Mouse (Mus musculus) heart, postnatal 36 days (tissue): Measurements from ENCODE around the gene Sorbs1. TPM values are rescaled to one million over a fixed set of nuclear protein-coding genes. Genes with fewer than 3 reads are reported as not detected.

Experiments
- DNase-seq, 2 experiments: peaks; one replicate each; pipeline ENCODE4 v3.0.0; 2021 to 2022
- intact Hi-C: fragments of 180-260 bp; cut with DNase I; formaldehyde crosslinking; loops from one replicate; pipeline ENCODE4 v1.15.1; 2025
- total RNA-seq, 2 experiments: library from RNA; stranded (reverse); gene quantifications; 2 replicates each; pipeline ENCODE4 v1.2.3; 2021

Sorbs1 gene
- total RNA-seq, 2 experiments from 2014 or later: 766 to 844 TPM

DNA sequence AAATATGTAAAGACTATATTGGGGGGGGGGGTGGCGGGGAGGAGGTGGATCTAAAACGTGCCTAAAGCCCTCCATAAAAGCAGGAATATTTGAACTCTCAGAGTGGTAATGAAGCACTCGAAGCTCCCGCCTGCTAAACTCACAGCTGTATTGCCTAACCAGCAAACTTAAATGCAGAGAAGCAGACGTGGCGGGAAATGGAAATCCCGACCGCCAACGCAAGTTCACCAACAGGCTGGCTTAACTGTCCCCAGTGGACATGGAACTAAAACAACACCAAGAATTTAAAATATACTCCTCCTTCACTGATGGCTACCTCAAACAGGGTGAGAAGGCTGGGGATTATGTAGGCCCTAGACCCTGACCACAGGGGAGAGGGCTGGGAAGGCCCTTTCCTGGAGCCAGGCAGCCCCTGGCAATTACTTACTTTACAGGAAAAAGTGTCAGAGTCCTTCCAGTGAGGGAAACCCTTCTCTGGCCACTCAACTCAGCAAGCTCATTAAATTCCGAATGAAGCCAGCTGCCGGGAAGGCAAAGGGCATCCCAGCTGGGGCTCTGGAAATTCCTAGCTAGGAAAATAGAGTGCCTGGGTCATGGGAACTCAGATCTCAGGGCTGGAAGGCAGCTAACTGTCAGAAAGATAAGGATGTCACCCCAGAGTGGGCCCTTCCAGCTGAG is 98.6 kb downstream of the Sorbs1 start:
- intact Hi-C loops: no loop called here
- DNase-seq: no peak

DNA sequence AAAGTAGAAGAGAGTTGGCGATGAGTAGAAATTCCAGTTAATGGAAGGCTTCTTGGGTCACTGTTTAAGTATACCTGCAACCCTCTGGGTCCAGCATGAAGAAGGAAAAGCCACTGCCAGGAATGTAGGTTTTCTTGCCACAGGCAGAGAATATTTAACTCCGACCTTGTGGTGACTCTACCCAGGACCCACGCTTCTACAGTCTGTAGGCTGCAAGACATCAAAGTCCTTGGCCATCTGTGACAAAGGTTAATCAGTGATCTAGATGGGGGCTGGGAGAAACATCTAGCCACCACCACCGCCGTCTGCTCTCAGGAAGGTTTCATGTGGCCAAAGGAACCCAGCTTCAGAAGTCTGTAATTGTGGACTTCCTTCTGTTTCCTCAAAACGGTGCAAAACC is 99.2 kb downstream of the Sorbs1 start:
- intact Hi-C loops: no loop called here

DNA sequence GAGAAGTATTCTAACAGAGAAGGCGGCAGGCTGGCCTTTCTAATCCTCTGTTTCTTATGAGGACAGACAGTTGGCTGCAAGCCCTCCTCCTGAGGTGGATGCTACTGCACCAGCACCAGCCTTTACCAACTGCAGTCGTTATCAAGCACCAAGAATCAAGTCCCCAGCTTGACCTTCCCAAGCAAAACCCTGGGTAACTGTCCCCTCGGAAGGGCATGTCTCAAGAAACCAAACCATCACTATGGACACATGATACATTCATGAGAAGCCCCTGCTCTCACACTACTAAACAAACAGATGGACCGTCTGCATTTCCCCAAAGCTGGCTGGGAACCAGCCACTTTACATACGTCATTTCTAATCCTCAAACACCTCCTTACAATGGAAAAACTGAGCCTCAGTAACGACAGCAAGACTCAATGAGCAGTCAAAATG is 102.2 kb downstream of the Sorbs1 start:
- intact Hi-C loops: no loop called here
- DNase-seq: no peak

More for the DNA sequence above, 99.2 kb downstream of the Sorbs1 start:
- no peak for DNase-seq

DNA sequence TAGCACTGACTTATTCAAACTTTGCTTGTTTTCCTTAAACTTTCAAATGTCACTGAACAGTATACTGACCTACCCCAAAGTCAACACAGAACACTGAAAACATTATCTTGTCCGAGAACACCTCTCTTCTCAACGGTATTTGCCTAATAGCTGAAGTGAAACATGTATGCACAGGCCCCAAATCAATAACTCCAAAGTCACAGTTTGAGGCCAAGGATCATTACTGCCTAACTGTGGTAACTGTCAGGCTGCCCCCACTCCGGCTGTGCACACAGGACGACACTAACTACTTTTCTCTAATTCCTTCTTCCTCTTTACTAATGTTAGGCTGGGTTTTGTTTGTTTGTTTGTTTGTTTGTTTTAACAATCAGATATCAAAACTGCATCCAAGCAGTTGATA is 103.1 kb downstream of the Sorbs1 start:
- intact Hi-C loops: no loop called here
- no peak for DNase-seq

DNA sequence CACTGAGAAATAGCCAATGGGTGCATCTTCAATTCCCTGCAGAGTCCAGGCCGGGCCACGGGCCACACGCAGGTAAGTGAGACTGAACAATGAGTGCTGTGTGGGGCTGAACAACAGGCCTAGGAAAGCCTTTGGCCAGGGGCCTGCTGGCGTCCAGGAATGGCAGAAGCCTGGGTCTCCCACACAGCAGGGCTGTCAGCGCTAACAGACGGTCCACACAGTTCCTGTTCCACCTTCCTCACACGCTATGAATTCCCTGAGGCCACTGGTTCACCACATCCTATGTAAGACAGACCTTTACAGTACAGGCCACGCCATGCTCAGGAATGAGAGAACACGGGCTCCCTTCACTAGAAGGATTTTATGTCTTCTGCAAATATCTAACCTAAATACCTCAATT is 103.5 kb downstream of the Sorbs1 start:
- intact Hi-C loops: no loop called here
- DNase-seq: no peak

- DNase-seq: no peak
- intact Hi-C loops: no loop called here
Observed at GRCm38 (mm10) chr19:40409500-40410035, 104.0 kb downstream of the Sorbs1 start.

- intact Hi-C loops: no loop called here
- DNase-seq: no peak
Observed at GRCm38 (mm10) chr19:40407186-40407585, 106.4 kb downstream of the Sorbs1 start.

DNA sequence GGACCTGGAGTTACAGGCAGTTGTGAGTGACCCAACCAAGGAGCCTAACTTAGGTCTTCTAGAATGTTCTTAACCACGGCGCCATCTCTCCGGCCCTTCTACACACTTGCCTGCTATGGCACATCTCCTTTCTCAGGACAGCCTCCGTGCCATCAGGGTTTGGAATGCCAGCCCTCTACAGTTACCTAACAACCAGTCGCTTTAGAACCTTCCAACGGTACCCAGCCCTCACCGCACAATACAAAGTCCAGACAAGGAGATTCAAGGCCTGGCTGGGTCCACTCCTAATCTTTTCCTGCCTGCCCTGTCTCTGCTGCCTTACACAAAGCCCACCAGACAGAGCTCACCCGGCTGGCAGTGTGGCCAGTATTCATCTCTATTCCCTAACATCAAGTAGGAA is 106.9 kb downstream of the Sorbs1 start:
- intact Hi-C loops: no loop called here
- no peak for DNase-seq

GRCm38 (mm10) chr19:40405808-40406207 is 107.8 kb downstream of the Sorbs1 start:
- no peak for DNase-seq
- intact Hi-C loops: loop anchor here (2.0 kb wide), 1 partner anchor 15 kb away; no protein-coding TSS in a partner anchor

DNA sequence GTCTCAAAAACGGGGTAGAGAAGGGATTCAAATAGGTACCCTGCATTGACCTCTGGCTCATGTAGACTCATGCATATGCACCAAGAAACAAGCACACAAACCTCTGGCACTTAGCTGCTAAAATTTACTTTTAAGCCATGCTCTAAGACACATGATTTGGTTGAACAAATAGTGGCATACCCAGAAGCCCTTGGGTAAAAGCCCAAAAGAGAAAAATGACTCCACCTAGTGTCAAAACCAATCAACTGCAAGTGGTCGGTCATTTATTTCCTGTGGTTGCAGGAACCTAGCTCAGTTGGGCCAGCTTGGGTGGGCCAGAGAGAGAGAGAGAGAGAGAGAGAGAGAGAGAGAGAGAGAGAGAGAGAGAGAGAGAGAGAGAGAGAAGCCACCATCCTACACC is 109.0 kb downstream of the Sorbs1 start:
- no peak for DNase-seq
- intact Hi-C loops: loop anchor here (2.0 kb wide), 1 partner anchor 14 kb away; no protein-coding TSS in a partner anchor

DNA sequence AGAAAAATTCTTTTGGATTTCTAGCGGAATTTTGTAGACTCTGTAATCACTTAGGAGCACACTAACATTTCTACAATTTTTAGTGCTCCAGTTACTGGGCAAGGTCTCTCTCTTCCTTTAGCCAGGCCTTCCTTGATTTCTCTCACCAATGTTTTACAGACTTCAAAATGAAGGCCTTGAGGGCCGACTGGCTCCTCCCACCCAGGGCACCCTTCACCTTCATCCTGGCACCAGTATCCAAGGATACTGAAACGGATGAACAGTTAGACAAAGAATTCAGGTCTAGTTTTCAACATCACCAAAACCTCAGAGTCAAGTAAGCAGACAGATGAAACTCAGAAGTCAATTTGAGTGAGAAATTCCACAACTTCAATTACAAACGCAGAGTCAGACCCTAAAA is 109.6 kb downstream of the Sorbs1 start:
- no peak for DNase-seq
- intact Hi-C loops: loop anchor here (2.0 kb wide), 1 partner anchor 13 kb away; no protein-coding TSS in a partner anchor

- intact Hi-C loops: no loop called here
Observed at GRCm38 (mm10) chr19:40402155-40402963, 111.2 kb downstream of the Sorbs1 start.

GRCm38 (mm10) chr19:40401213-40401612 is 112.4 kb downstream of the Sorbs1 start:
- no peak for DNase-seq
- intact Hi-C loops: no loop called here

More at GRCm38 (mm10) chr19:40402155-40402963, 111.2 kb downstream of the Sorbs1 start:
- DNase-seq: no peak

GRCm38 (mm10) chr19:40400426-40401030 is 113.1 kb downstream of the Sorbs1 start:
- no peak for DNase-seq
- intact Hi-C loops: no loop called here

DNA sequence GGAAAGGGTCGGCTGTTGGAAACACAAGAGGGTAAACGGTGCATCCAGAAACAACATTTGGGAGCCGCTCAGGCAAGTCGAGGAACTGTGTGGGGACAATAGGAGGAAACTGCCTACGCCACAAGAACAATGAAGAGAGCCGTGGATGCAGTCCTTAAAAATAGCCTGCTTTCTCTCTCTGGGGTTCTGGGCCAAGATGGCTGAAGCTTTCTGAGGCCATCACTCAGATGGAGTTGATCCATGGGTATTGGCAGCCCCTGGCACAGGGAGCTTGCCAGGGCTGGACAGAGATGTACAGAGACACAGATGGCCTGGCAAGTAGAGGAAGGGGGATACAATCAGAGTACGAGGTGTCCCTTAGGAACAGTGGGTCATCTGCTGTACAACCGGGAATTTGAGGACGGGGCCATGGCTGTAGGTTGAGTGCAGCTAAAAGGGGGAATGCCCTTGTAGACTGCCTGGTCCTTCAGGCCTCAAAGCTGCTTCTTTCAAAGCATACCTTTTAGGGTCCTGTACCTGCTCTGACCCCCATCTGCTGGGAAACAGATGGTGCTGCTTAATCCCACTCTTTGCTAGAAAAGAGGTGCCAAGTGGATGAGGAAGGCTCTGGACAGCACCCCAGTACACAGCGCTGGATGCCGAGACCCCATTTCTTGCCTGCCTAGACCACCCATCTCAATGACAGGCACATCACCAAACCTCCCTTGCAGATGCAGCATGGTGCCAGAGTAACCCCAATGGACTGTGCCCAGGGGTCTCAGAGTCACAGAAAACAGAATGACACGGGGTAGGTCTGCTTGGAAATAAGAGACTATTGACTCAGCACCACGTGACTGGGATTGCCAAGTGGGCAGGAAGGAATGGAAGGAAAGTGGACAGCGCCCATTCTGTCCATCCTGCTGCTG is 117.6 kb downstream of the Sorbs1 start:
- peak in 1 of 2 experiments; percentile 57 for DNase-seq
- intact Hi-C loops: loop anchor here (2.0 kb wide), 1 partner anchor 41 kb away; no protein-coding TSS in a partner anchor

GRCm38 (mm10) chr19:40395321-40395695 is 118.3 kb downstream of the Sorbs1 start:
- intact Hi-C loops: loop anchor here (2.0 kb wide), 1 partner anchor 41 kb away; no protein-coding TSS in a partner anchor
- DNase-seq: no peak

GRCm38 (mm10) chr19:40394555-40395320 is 118.8 kb downstream of the Sorbs1 start:
- intact Hi-C loops: loop anchor here (2.0 to 5.0 kb wide), 2 partner anchors 42 to 98 kb away; no protein-coding TSS in a partner anchor
- DNase-seq: peak in 1 of 2 experiments; percentile 66

GRCm38 (mm10) chr19:40392795-40393392 is 120.7 kb downstream of the Sorbs1 start:
- intact Hi-C loops: loop anchor here (5.0 kb wide), 1 partner anchor 99 kb away; no protein-coding TSS in a partner anchor

More at GRCm38 (mm10) chr19:40392795-40393392, 120.7 kb downstream of the Sorbs1 start:
- DNase-seq: no peak
